Mouse (Mus musculus) heart, postnatal 0 days (tissue): ENCODE data around the gene Cfap99. TPM values are rescaled to one million over a fixed set of nuclear protein-coding genes. Genes with fewer than 3 reads are reported as not detected.

Experiments
- ATAC-seq: fragments of 200-750 bp; cut with Nextera tagmentation; 2 replicates; pipeline ENCODE4 v1.8.0; 2017; ENCODE audit warnings: low read depth, moderate number of reproducible peaks, moderate library complexity; ENCODE audit not compliant: insufficient read depth
- DNase-seq: peaks from one replicate; pipeline ENCODE4 v3.0.0-alpha.2; 2016; ENCODE audit warnings: low spot score
- H3K27ac ChIP-seq: fragments of 300-500 bp; sonication (generic); 2 replicates; pipeline ENCODE4 v1.5.1; 2014; ENCODE audit warnings: low read depth, mild to moderate bottlenecking
- H3K27me3 ChIP-seq: fragments of 300-500 bp; sonication (generic); 2 replicates; pipeline ENCODE4 v1.6.1; 2014; ENCODE audit warnings: low read length, mixed read lengths; ENCODE audit not compliant: control insufficient read depth, insufficient read depth
- H3K36me3 ChIP-seq: fragments of 300-500 bp; sonication (generic); replicated peaks from 2 replicates; pipeline ENCODE4 v1.6.1; 2014; ENCODE audit warnings: low read length, mixed read lengths; ENCODE audit not compliant: control insufficient read depth, insufficient read depth
- H3K4me1 ChIP-seq: fragments of 300-500 bp; sonication (generic); 2 replicates; pipeline ENCODE4 v1.6.1; 2014; ENCODE audit warnings: antibody characterized with exemption; ENCODE audit not compliant: control insufficient read depth, insufficient read depth
- H3K4me2 ChIP-seq: fragments of 300-500 bp; sonication (generic); 2 replicates; pipeline ENCODE4 v1.6.1; 2014; ENCODE audit warnings: low read depth, mild to moderate bottlenecking, low read length, moderate library complexity
- H3K4me3 ChIP-seq: fragments of 300-500 bp; sonication (generic); 2 replicates; pipeline ENCODE4 v1.5.1; 2014; ENCODE audit warnings: low read depth, low read length
- H3K9ac ChIP-seq: fragments of 300-500 bp; sonication (generic); replicated peaks from 2 replicates; pipeline ENCODE4 v1.6.1; 2014; ENCODE audit warnings: low read depth, low read length, mixed read lengths
- H3K9me3 ChIP-seq: fragments of 300-500 bp; sonication (generic); replicated peaks from 2 replicates; pipeline ENCODE4 v1.6.1; 2016; ENCODE audit warnings: low read length; ENCODE audit not compliant: control insufficient read depth
- CTCF ChIP-seq: IDR thresholded peaks from 2 replicates; pipeline ENCODE4 v1.5.1; 2016; ENCODE audit warnings: antibody characterized with exemption, control low read depth, low read depth
- EP300 ChIP-seq: IDR thresholded peaks from 2 replicates; pipeline ENCODE4 v1.6.1; 2016; ENCODE audit warnings: antibody characterized with exemption, low read depth
- WGBS: fragments of 180-500 bp; shearing (Covaris S2); extraction: QIAGEN DNeasy Blood & Tissue Kit; methylation state at CpG from one replicate; pipeline ENCODE4 v1.1.7; 2014; 5-methylcytosine and 5-hydroxymethylcytosine counted together
- polyA plus RNA-seq: library from polyadenylated mRNA; unstranded; fragments of >200 nt; fragmentation: Nextera tagmentation; extraction: Ambion mirVana; gene quantifications from 2 replicates; pipeline ENCODE4 v1.2.1, GENCODE M21; 2015
- total RNA-seq: library from RNA; depleted of rRNA; stranded (reverse); fragments of >200 nt; gene quantifications from 2 replicates; pipeline ENCODE4 v1.2.3, GENCODE M21; 2014; ENCODE audit warnings: low replicate concordance

Gene Cfap99
- total and polyA plus RNA-seq, 2 experiments from 2014 or later = not detected

DNA sequence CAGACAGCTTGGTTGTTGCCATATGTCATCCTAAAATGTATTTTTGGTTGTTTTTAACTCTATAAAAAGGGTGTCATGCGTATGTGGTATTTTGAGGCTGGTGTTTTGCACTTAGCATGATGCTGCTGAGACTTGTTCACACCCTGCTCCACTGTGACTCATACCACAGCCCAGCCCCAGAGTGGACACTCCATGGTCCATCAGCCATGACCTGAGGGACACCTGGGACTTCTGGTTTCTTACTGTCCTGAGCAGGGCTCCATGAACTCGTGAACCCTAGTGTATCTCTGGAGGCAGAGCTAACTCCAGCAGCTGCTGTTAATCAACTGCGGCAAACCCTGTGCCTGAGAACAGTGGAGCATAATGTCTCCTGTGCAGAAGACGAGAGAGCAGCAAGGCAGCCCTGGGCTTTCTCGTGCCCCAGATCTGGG is 15.1 kb upstream of the Cfap99 start:
- H3K4me1 ChIP-seq = no peaks in the 10 kb centered on the region
- H3K9me3 ChIP-seq = no peaks in the 10 kb centered on the region
- H3K36me3 ChIP-seq = no peaks in the 10 kb centered on the region
- H3K27me3 ChIP-seq = 0 out of 2 replicates have a peak, but pooled peaks cover 9% of the 10 kb centered on the region
- WGBS = 67% methylated on average over 5 of the region's 5 CpGs
- H3K9ac ChIP-seq = no peak overlapping the region
- no peak overlapping the region for H3K27ac ChIP-seq
- H3K4me3 ChIP-seq = no peak overlapping the region
- no peak overlapping the region for H3K4me2 ChIP-seq
- no peak for ATAC-seq
- TF ChIP-seq CTCF (no peak), EP300 (no peak)
- DNase-seq = no peak

GRCm38 (mm10) chr5:34274268-34274667 is 14.1 kb upstream of the Cfap99 start:
- WGBS = 82% methylated on average over 3 of the region's 3 CpGs
- no peaks in the 10 kb centered on the region for H3K4me1 ChIP-seq
- no peak overlapping the region for H3K27ac ChIP-seq
- H3K4me3 ChIP-seq = no peak overlapping the region
- no peaks in the 10 kb centered on the region for H3K9me3 ChIP-seq
- H3K27me3 ChIP-seq = 0 out of 2 replicates have a peak, but pooled peaks cover 9% of the 10 kb centered on the region
- no peaks in the 10 kb centered on the region for H3K36me3 ChIP-seq
- DNase-seq (no peak), ATAC-seq (no peak)
- no peak overlapping the region for H3K4me2 ChIP-seq
- no peak overlapping the region for H3K9ac ChIP-seq
- TF ChIP-seq EP300 (no peak), CTCF (no peak)

GRCm38 (mm10) chr5:34274676-34275293 is 13.6 kb upstream of the Cfap99 start:
- 79% methylated on average over 10 of the region's 10 CpGs for WGBS
- TF ChIP-seq EP300 = no peak
- TF ChIP-seq CTCF = no peak
- H3K4me2 ChIP-seq = no peak overlapping the region
- ATAC-seq (no peak), DNase-seq (no peak)
- no peak overlapping the region for H3K27ac ChIP-seq
- 0 out of 2 replicates have a peak, but pooled peaks cover 6% of the 10 kb centered on the region for H3K27me3 ChIP-seq
- no peak overlapping the region for H3K9ac ChIP-seq
- H3K36me3 ChIP-seq = no peaks in the 10 kb centered on the region
- no peaks in the 10 kb centered on the region for H3K4me1 ChIP-seq
- H3K4me3 ChIP-seq = no peak overlapping the region
- H3K9me3 ChIP-seq = no peaks in the 10 kb centered on the region

GRCm38 (mm10) chr5:34276191-34276590 is 12.2 kb upstream of the Cfap99 start:
- TF ChIP-seq EP300 = no peak
- TF ChIP-seq CTCF = no peak
- WGBS = 53% methylated on average over 7 of the region's 7 CpGs
- no peak overlapping the region for H3K4me2 ChIP-seq
- H3K9ac ChIP-seq = no peak overlapping the region
- no peaks in the 10 kb centered on the region for H3K27me3 ChIP-seq
- no peaks in the 10 kb centered on the region for H3K36me3 ChIP-seq
- 0 out of 2 replicates have a peak, but pooled peaks have one; percentile 28 for ATAC-seq
- H3K4me1 ChIP-seq = 0 out of 2 replicates have a peak, but pooled peaks cover 4% of the 10 kb centered on the region
- no peak overlapping the region for H3K27ac ChIP-seq
- H3K4me3 ChIP-seq = no peak overlapping the region
- no peaks in the 10 kb centered on the region for H3K9me3 ChIP-seq
- DNase-seq = peak; percentile 21

DNA sequence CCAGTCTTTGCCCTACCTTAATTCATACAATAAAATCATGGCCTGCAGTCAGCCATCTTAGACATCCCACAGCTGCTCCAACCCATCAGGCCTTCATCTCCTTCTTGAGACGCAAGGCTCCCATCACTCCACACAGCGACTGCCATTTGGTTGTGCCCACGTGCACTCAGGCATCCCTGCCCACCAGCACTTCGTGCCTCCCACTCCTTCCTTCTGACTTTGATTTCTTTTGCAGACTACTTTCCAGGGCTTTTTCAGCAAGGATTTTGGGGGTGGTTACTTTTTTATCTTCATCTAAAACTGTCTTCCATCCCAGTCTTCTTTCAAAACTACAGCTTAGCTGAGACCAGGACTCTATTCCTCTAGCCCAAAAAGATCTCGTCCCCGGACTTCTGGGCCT is 11.7 kb upstream of the Cfap99 start:
- no peak overlapping the region for H3K9ac ChIP-seq
- 71% methylated on average over 6 of the region's 6 CpGs for WGBS
- no peaks in the 10 kb centered on the region for H3K27me3 ChIP-seq
- TF ChIP-seq CTCF (no peak), EP300 (no peak)
- ATAC-seq (no peak), DNase-seq (no peak)
- H3K4me1 ChIP-seq = 0 out of 2 replicates have a peak, but pooled peaks cover 8% of the 10 kb centered on the region
- no peaks in the 10 kb centered on the region for H3K36me3 ChIP-seq
- no peak overlapping the region for H3K4me2 ChIP-seq
- H3K27ac ChIP-seq = no peak overlapping the region
- H3K9me3 ChIP-seq = no peaks in the 10 kb centered on the region
- no peak overlapping the region for H3K4me3 ChIP-seq

DNA sequence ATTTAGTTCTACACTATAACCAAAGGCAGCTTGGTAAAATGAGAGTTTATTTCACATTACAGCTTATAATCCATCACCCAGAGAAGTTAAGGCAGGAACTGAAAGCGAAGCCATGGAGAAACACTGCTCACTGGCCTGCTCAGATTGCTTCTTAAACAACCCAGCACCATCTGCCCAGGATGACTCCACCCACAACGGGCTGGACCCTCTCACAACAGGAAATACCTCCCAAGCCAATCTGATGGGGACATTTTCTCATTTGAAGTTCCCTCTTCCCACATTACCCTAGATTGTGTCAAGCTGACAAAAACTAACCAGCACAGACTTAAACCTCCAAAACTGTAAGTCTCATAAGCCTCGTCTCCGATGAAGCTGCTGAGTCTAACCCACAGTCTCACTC is 10.3 kb upstream of the Cfap99 start:
- 74% methylated on average over 4 of the region's 4 CpGs for WGBS

More for the DNA sequence above, 10.3 kb upstream of the Cfap99 start:
- no peaks in the 10 kb centered on the region for H3K36me3 ChIP-seq
- no peak overlapping the region for H3K4me3 ChIP-seq
- DNase-seq (no peak), ATAC-seq (no peak)
- H3K4me1 ChIP-seq = 0 out of 2 replicates have a peak, but pooled peaks cover 8% of the 10 kb centered on the region
- H3K9ac ChIP-seq = no peak overlapping the region
- H3K4me2 ChIP-seq = no peak overlapping the region
- no peaks in the 10 kb centered on the region for H3K9me3 ChIP-seq
- H3K27me3 ChIP-seq = no peaks in the 10 kb centered on the region
- TF ChIP-seq CTCF (no peak), EP300 (no peak)
- H3K27ac ChIP-seq = no peak overlapping the region
